Mouse (Mus musculus) frontal cortex, postnatal 10 days (tissue): ENCODE results near the gene Tlx3.

Experiments used
- DNase-seq, 2 experiments: peaks; one replicate each; pipeline ENCODE4 v3.0.0; 2022; ENCODE audit warnings: low spot score in 2 of 2, mixed read lengths in 1 of 2

The Tlx3 gene

GRCm38 (mm10) chr11:33203383-33204328 lies at the start of gene Tlx3:
Tlx3 (minus strand) TSS chr11:33203589.
- DNase-seq, result peak in 1 of 2 experiments; percentile 23

GRCm38 (mm10) chr11:33240295-33240694 lies 36.9 kb upstream of the Tlx3 start:
- no peak for DNase-seq

GRCm38 (mm10) chr11:33234134-33234533 lies 30.7 kb upstream of the Tlx3 start:
- no peak for DNase-seq

- no peak for DNase-seq
Observed at GRCm38 (mm10) chr11:33232056-33232455, 28.7 kb upstream of the Tlx3 start.

GRCm38 (mm10) chr11:33228186-33228585 lies 24.8 kb upstream of the Tlx3 start:
- no peak for DNase-seq

GRCm38 (mm10) chr11:33226516-33226915 lies 23.1 kb upstream of the Tlx3 start:
- DNase-seq, result no peak

GRCm38 (mm10) chr11:33221566-33222365 lies 18.4 kb upstream of the Tlx3 start:
- DNase-seq, result no peak

GRCm38 (mm10) chr11:33220763-33221162 lies 17.4 kb upstream of the Tlx3 start:
- no peak for DNase-seq

GRCm38 (mm10) chr11:33217384-33218079 lies 14.1 kb upstream of the Tlx3 start:
- no peak for DNase-seq

- no peak for DNase-seq
Observed at GRCm38 (mm10) chr11:33207411-33207810, 4.0 kb upstream of the Tlx3 start.

GRCm38 (mm10) chr11:33204966-33205365 lies 1.6 kb upstream of the Tlx3 start:
- DNase-seq, result no peak

- DNase-seq, result no peak
Observed at GRCm38 (mm10) chr11:33204329-33204705, 928 bp upstream of the Tlx3 start.

- DNase-seq, result no peak
Observed at GRCm38 (mm10) chr11:33202972-33203371, 417 bp downstream of the Tlx3 start.

GRCm38 (mm10) chr11:33202296-33202695 lies 1.1 kb downstream of the Tlx3 start:
- DNase-seq, result no peak

GRCm38 (mm10) chr11:33201626-33202010 lies 1.8 kb downstream of the Tlx3 start:
- DNase-seq, result no peak

- no peak for DNase-seq
Observed at GRCm38 (mm10) chr11:33200764-33201625, 2.4 kb downstream of the Tlx3 start.

GRCm38 (mm10) chr11:33199906-33200763 lies 3.3 kb downstream of the Tlx3 start:
- DNase-seq, result no peak

- no peak for DNase-seq
Observed at GRCm38 (mm10) chr11:33199117-33199514, 4.3 kb downstream of the Tlx3 start.

- no peak for DNase-seq
Observed at GRCm38 (mm10) chr11:33198351-33199116, 4.9 kb downstream of the Tlx3 start.
